Mouse (Mus musculus) liver, embryonic 11.5 days (tissue): ENCODE measurements around the gene Kcnq5. TPM values are rescaled to one million over a fixed set of nuclear protein-coding genes. Genes with fewer than 3 reads are reported as not detected.

Source experiments
- ATAC-seq: fragments of 200-750 bp; cut with Nextera tagmentation; replicated peaks from 2 replicates; pipeline ENCODE4 v1.8.0; 2017; ENCODE audit warnings: moderate number of reproducible peaks, mild to moderate bottlenecking, moderate TSS enrichment, moderate library complexity; ENCODE audit not compliant: low FRiP score
- DNase-seq: peaks from one replicate; pipeline ENCODE4 v3.0.0-alpha.2; 2017; ENCODE audit warnings: low spot score
- H3K27ac ChIP-seq: fragments of 300-500 bp; sonication (generic); 2 replicates; pipeline ENCODE4 v1.5.1; 2014; ENCODE audit warnings: mild to moderate bottlenecking, low read depth, low read length, control low read depth
- H3K27me3 ChIP-seq: fragments of 300-500 bp; sonication (generic); replicated peaks from 2 replicates; pipeline ENCODE4 v1.6.1; 2014; ENCODE audit warnings: low read length, mixed read lengths; ENCODE audit not compliant: control insufficient read depth, insufficient read depth
- H3K36me3 ChIP-seq: fragments of 300-500 bp; sonication (generic); 2 replicates; pipeline ENCODE4 v1.6.1; 2014; ENCODE audit warnings: mild to moderate bottlenecking, low read length, moderate library complexity, mixed read lengths; ENCODE audit not compliant: control insufficient read depth, insufficient read depth
- H3K4me1 ChIP-seq: fragments of 300-500 bp; sonication (generic); replicated peaks from 2 replicates; pipeline ENCODE4 v1.6.1; 2014; ENCODE audit warnings: low read length, mixed read lengths; ENCODE audit not compliant: control insufficient read depth, insufficient read depth
- H3K4me2 ChIP-seq: fragments of 300-500 bp; sonication (generic); 2 replicates; pipeline ENCODE4 v1.6.1; 2014; ENCODE audit warnings: mild to moderate bottlenecking, control low read depth, moderate library complexity
- H3K4me3 ChIP-seq: fragments of 300-500 bp; sonication (generic); 2 replicates; pipeline ENCODE4 v1.5.1; 2014; ENCODE audit warnings: low read depth, low read length, control low read depth
- H3K9ac ChIP-seq: fragments of 300-500 bp; sonication (generic); 2 replicates; pipeline ENCODE4 v1.6.1; 2014; ENCODE audit warnings: low read depth, low read length, control low read depth
- H3K9me3 ChIP-seq: fragments of 300-500 bp; sonication (generic); 2 replicates; pipeline ENCODE4 v1.6.1; 2016; ENCODE audit warnings: low read length, inconsistent platforms, mixed read lengths; ENCODE audit not compliant: control insufficient read depth
- WGBS: fragments of 180-500 bp; shearing (Covaris S2); extraction: QIAGEN DNeasy Blood & Tissue Kit; methylation state at CpG from one replicate; pipeline ENCODE4 v1.1.7; 2014; 5-methylcytosine and 5-hydroxymethylcytosine counted together
- polyA plus RNA-seq: library from polyadenylated mRNA; unstranded; fragments of >200 nt; fragmentation: Nextera tagmentation; extraction: Ambion mirVana; gene quantifications from 2 replicates; pipeline ENCODE4 v1.2.1, GENCODE M21; 2014

Kcnq5 gene
- polyA plus RNA-seq, 1 experiment from 2014 or later = 2.0 TPM

- H3K36me3 ChIP-seq = no peaks in the 10 kb centered on the region
- H3K9ac ChIP-seq = no peak overlapping the region
- no peak overlapping the region for H3K27ac ChIP-seq
- no peak for ATAC-seq
- no peak overlapping the region for H3K4me3 ChIP-seq
- no peaks in the 10 kb centered on the region for H3K4me1 ChIP-seq
- 79% methylated on average over 10 of the region's 10 CpGs for WGBS
- DNase-seq = no peak
- no peaks in the 10 kb centered on the region for H3K27me3 ChIP-seq
- no peak overlapping the region for H3K4me2 ChIP-seq
- no peaks in the 10 kb centered on the region for H3K9me3 ChIP-seq
These were observed 439.7 kb downstream of the Kcnq5 start for GRCm38 (mm10) chr1:21521995-21522394.

GRCm38 (mm10) chr1:21521475-21521874, 440.3 kb downstream of the Kcnq5 start:
- no peaks in the 10 kb centered on the region for H3K36me3 ChIP-seq
- 84% methylated on average over 8 of the region's 8 CpGs for WGBS
- no peak overlapping the region for H3K4me2 ChIP-seq
- H3K27ac ChIP-seq = no peak overlapping the region
- no peaks in the 10 kb centered on the region for H3K9me3 ChIP-seq
- H3K4me3 ChIP-seq = no peak overlapping the region
- H3K4me1 ChIP-seq = no peaks in the 10 kb centered on the region
- no peaks in the 10 kb centered on the region for H3K27me3 ChIP-seq
- DNase-seq = no peak
- no peak for ATAC-seq
- H3K9ac ChIP-seq = no peak overlapping the region

GRCm38 (mm10) chr1:21520116-21520645, 441.6 kb downstream of the Kcnq5 start:
- H3K4me3 ChIP-seq = no peak overlapping the region
- no peaks in the 10 kb centered on the region for H3K4me1 ChIP-seq
- no peak for ATAC-seq
- DNase-seq = no peak
- H3K27me3 ChIP-seq = no peaks in the 10 kb centered on the region
- WGBS = 79% methylated on average over 10 of the region's 10 CpGs
- H3K36me3 ChIP-seq = no peaks in the 10 kb centered on the region
- no peak overlapping the region for H3K27ac ChIP-seq
- no peaks in the 10 kb centered on the region for H3K9me3 ChIP-seq
- no peak overlapping the region for H3K9ac ChIP-seq
- H3K4me2 ChIP-seq = no peak overlapping the region

- Histone ChIP-seq H3K27me3 (no peaks in the 10 kb centered on the region), H3K36me3 (no peaks in the 10 kb centered on the region), H3K9me3 (no peaks in the 10 kb centered on the region), H3K9ac (no peak overlapping the region), H3K4me3 (no peak overlapping the region), H3K4me1 (no peaks in the 10 kb centered on the region), H3K27ac (no peak overlapping the region), H3K4me2 (no peak overlapping the region)
- WGBS = 83% methylated on average over 7 of the region's 7 CpGs
- no peak for DNase-seq
- ATAC-seq = no peak
These were observed 455.1 kb downstream of the Kcnq5 start for GRCm38 (mm10) chr1:21506665-21507064.

GRCm38 (mm10) chr1:21499815-21500534, 461.8 kb downstream of the Kcnq5 start:
- Histone ChIP-seq H3K9me3 (no peaks in the 10 kb centered on the region), H3K27me3 (no peaks in the 10 kb centered on the region), H3K4me1 (no peaks in the 10 kb centered on the region), H3K27ac (no peak overlapping the region), H3K4me2 (no peak overlapping the region), H3K4me3 (no peak overlapping the region), H3K36me3 (no peaks in the 10 kb centered on the region), H3K9ac (no peak overlapping the region)
- DNase-seq = no peak
- WGBS = 62% methylated on average over 10 of the region's 10 CpGs
- ATAC-seq = no peak

GRCm38 (mm10) chr1:21496307-21496706, 465.4 kb downstream of the Kcnq5 start:
- H3K4me1 ChIP-seq = no peaks in the 10 kb centered on the region
- H3K36me3 ChIP-seq = no peaks in the 10 kb centered on the region
- no peaks in the 10 kb centered on the region for H3K9me3 ChIP-seq
- H3K27me3 ChIP-seq = no peaks in the 10 kb centered on the region
- no peak overlapping the region for H3K27ac ChIP-seq
- ATAC-seq (no peak), DNase-seq (no peak)
- H3K4me2 ChIP-seq = no peak overlapping the region
- WGBS = 89% methylated on average over 3 of the region's 3 CpGs
- H3K9ac ChIP-seq = no peak overlapping the region
- H3K4me3 ChIP-seq = no peak overlapping the region

GRCm38 (mm10) chr1:21488645-21489044, 473.1 kb downstream of the Kcnq5 start:
- no peaks in the 10 kb centered on the region for H3K4me1 ChIP-seq
- DNase-seq (no peak), ATAC-seq (no peak)
- WGBS = 80% methylated on average over 3 of the region's 3 CpGs
- H3K27me3 ChIP-seq = no peaks in the 10 kb centered on the region
- no peak overlapping the region for H3K9ac ChIP-seq
- no peak overlapping the region for H3K4me3 ChIP-seq
- no peaks in the 10 kb centered on the region for H3K9me3 ChIP-seq
- H3K36me3 ChIP-seq = no peaks in the 10 kb centered on the region
- H3K4me2 ChIP-seq = no peak overlapping the region
- no peak overlapping the region for H3K27ac ChIP-seq

GRCm38 (mm10) chr1:21486266-21486665, 475.5 kb downstream of the Kcnq5 start:
- no peak overlapping the region for H3K4me2 ChIP-seq
- 55% methylated on average over 5 of the region's 5 CpGs for WGBS
- no peak for DNase-seq
- no peaks in the 10 kb centered on the region for H3K9me3 ChIP-seq
- no peak for ATAC-seq
- H3K27me3 ChIP-seq = no peaks in the 10 kb centered on the region
- no peak overlapping the region for H3K4me3 ChIP-seq
- H3K27ac ChIP-seq = no peak overlapping the region
- no peaks in the 10 kb centered on the region for H3K4me1 ChIP-seq
- no peak overlapping the region for H3K9ac ChIP-seq
- H3K36me3 ChIP-seq = no peaks in the 10 kb centered on the region

- 89% methylated on average over 6 of the region's 6 CpGs for WGBS
- Histone ChIP-seq H3K4me3 (no peak overlapping the region), H3K9ac (no peak overlapping the region), H3K4me2 (no peak overlapping the region), H3K9me3 (no peaks in the 10 kb centered on the region), H3K36me3 (no peaks in the 10 kb centered on the region), H3K4me1 (no peaks in the 10 kb centered on the region), H3K27ac (no peak overlapping the region), H3K27me3 (no peaks in the 10 kb centered on the region)
- ATAC-seq = no peak
- no peak for DNase-seq
These were observed 492.4 kb downstream of the Kcnq5 start for GRCm38 (mm10) chr1:21469311-21469710.
